Mouse (Mus musculus) liver, embryonic 12.5 days (tissue): ENCODE measurements around the gene Gadd45g. TPM values are rescaled to one million over a fixed set of nuclear protein-coding genes. Genes with fewer than 3 reads are reported as not detected.

Experiments
- ATAC-seq: fragments of 200-750 bp; cut with Nextera tagmentation; 2 replicates; pipeline ENCODE4 v1.8.0; 2017; ENCODE audit warnings: moderate number of reproducible peaks, mild to moderate bottlenecking, moderate library complexity
- H3K27ac ChIP-seq: fragments of 300-500 bp; sonication (generic); 2 replicates; pipeline ENCODE4 v1.5.1; 2016; ENCODE audit warnings: mild to moderate bottlenecking
- H3K27me3 ChIP-seq: fragments of 300-500 bp; sonication (generic); replicated peaks from 2 replicates; pipeline ENCODE4 v1.6.1; 2016; ENCODE audit warnings: mild to moderate bottlenecking, moderate library complexity
- H3K36me3 ChIP-seq: fragments of 300-500 bp; sonication (generic); 2 replicates; pipeline ENCODE4 v1.6.1; 2016; ENCODE audit warnings: mild to moderate bottlenecking, moderate library complexity
- H3K4me1 ChIP-seq: fragments of 300-500 bp; sonication (generic); 2 replicates; pipeline ENCODE4 v1.6.1; 2016
- H3K4me2 ChIP-seq: fragments of 300-500 bp; sonication (generic); 2 replicates; pipeline ENCODE4 v1.6.1; 2016; ENCODE audit warnings: mild to moderate bottlenecking, moderate library complexity
- H3K4me3 ChIP-seq: fragments of 300-500 bp; sonication (generic); 2 replicates; pipeline ENCODE4 v1.5.1; 2016; ENCODE audit warnings: mild to moderate bottlenecking, moderate library complexity
- H3K9ac ChIP-seq: fragments of 300-500 bp; sonication (generic); 2 replicates; pipeline ENCODE4 v1.6.1; 2016; ENCODE audit warnings: mild to moderate bottlenecking, moderate library complexity
- H3K9me3 ChIP-seq: fragments of 300-500 bp; sonication (generic); replicated peaks from 2 replicates; pipeline ENCODE4 v1.6.1; 2016; ENCODE audit warnings: mild to moderate bottlenecking, moderate library complexity
- WGBS: fragments of 180-500 bp; shearing (Covaris S2); methylation state at CpG from one replicate; pipeline ENCODE4 v1.1.7; 2016; ENCODE audit not compliant: insufficient replicate concordance; 5-methylcytosine and 5-hydroxymethylcytosine counted together
- polyA plus RNA-seq: library from polyadenylated mRNA; unstranded; fragments of >200 nt; fragmentation: Nextera tagmentation; extraction: Ambion mirVana; gene quantifications from 2 replicates; pipeline ENCODE4 v1.2.1, GENCODE M21; 2016

The Gadd45g gene
- polyA plus RNA-seq, 1 experiment from 2014 or later, result 23.3 TPM

GRCm38 (mm10) chr13:51837402-51837801, 9.1 kb upstream of the Gadd45g start:
- H3K9ac ChIP-seq, result no peak overlapping the region
- ATAC-seq, result no peak
- H3K27me3 ChIP-seq, result no peaks in the 10 kb centered on the region; the same call in 1 of the 2 replicates
- no peaks in the 10 kb centered on the region for H3K36me3 ChIP-seq
- no peak overlapping the region for H3K4me3 ChIP-seq
- H3K4me2 ChIP-seq, result no peak overlapping the region
- H3K4me1 ChIP-seq, result peaks cover 61% of the 10 kb centered on the region
- no peak overlapping the region for H3K27ac ChIP-seq
- no peaks in the 10 kb centered on the region for H3K9me3 ChIP-seq
- WGBS, result 11% methylated on average over 5 of the region's 5 CpGs

DNA sequence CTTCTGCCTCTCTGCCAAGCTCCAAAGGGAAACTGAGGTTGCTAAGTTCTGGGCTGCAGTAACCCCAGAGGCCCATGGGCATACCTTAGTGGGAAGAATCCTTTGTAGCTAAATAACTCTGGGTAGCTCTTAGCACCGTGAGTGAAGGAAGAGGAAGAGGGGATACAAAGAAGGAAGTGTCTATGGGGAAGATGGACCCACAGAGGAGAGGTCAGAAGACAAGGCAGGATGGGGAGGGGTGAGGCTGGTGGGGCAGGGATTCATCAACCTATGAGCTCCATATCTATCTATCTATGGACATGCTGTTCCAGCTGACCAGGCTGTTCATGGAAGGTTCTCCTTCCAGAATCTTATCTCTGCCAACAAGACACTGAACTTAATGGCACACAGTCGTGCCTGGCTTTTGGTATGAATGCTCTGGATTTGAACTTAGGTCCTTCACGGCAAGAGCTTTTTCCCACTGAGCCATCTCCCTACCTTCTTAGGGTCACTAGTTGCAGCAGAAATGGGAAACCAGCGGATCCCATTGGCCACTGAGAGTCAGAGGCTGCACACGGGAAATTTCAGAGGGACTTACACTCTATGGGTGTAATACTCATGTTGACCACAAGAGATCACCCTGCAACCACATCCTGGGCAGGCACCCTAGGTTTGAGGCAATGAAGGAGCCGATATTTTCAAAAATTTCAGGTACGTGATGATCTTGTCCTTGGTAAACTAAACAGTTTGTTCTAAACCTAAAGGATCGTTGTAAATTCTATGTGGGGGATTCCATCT, 7.0 kb upstream of the Gadd45g start:
- Histone ChIP-seq H3K4me2 (peak overlapping the region; percentile 3; the same call in 1 of the 2 replicates), H3K4me1 (peaks cover 62% of the 10 kb centered on the region), H3K36me3 (no peaks in the 10 kb centered on the region), H3K9ac (no peak overlapping the region), H3K27me3 (peaks cover 7% of the 10 kb centered on the region), H3K4me3 (no peak overlapping the region), H3K9me3 (no peaks in the 10 kb centered on the region), H3K27ac (no peak overlapping the region)
- WGBS, result 4% methylated on average over 8 of the region's 8 CpGs
- no peak for ATAC-seq

DNA sequence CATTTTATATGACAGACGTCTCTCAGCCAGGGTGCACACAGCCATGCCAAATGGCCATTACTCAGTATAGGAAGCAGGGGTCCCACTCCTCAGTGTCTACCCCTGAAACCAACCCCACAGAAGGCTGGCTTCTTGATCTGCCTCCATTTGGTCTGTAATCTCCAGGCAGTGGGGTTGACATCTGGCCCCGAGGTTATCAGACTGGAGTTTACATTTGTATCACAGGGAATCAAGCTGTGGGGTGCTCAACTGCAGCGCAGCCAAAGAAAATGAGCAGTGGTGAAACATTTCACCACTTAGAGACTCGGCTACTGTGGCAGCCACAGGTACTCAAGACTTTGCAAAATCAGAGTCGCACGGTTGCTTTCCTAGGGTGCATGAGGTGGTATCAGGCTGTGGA, 5.8 kb upstream of the Gadd45g start:
- ATAC-seq, result peak; percentile 25; the same call in 1 of the 2 replicates
- no peaks in the 10 kb centered on the region for H3K36me3 ChIP-seq
- H3K9me3 ChIP-seq, result no peaks in the 10 kb centered on the region
- peaks cover 64% of the 10 kb centered on the region for H3K4me1 ChIP-seq
- peak overlapping the region; percentile 15; the same call in 1 of the 2 replicates for H3K4me3 ChIP-seq
- 28% methylated on average over 6 of the region's 6 CpGs for WGBS
- peak overlapping the region; percentile 69 for H3K4me2 ChIP-seq
- peak overlapping the region; percentile 87 for H3K27ac ChIP-seq
- H3K9ac ChIP-seq, result peak overlapping the region; percentile 56
- peaks cover 7% of the 10 kb centered on the region for H3K27me3 ChIP-seq

DNA sequence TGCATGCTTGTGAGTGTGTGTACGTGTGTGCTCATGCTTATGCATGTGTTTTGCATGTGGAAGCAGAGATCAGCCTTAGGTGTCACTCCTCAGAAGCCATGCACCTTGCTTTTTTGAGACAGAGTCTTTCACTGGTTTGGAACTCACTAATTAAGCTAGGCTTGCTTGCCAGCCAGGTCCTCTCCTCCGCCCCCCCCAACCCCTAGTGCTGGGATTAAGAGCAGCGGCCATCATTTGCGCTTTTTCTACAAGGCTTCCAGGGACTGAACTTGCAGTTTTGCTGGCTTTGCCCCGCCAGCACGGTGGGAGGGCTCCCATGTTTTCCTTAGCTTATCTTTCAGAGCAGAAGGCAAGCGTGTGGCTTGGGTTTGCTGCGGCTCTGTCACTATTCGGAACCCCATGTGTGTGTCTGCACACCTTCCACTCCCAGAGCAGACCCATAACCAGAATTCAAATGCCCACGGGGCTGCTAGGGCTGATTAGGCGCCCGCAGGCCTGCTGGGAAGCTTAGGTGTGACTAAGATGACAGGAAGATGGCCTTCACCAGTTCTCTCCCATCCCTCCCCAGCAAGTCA, 4.8 kb upstream of the Gadd45g start:
- peak overlapping the region; percentile 69 for H3K4me2 ChIP-seq
- peaks cover 67% of the 10 kb centered on the region for H3K4me1 ChIP-seq
- peak overlapping the region; percentile 33 for H3K4me3 ChIP-seq
- no peaks in the 10 kb centered on the region for H3K36me3 ChIP-seq
- 5% methylated on average over 12 of the region's 12 CpGs for WGBS
- H3K9me3 ChIP-seq, result no peaks in the 10 kb centered on the region
- H3K27me3 ChIP-seq, result peaks cover 7% of the 10 kb centered on the region
- H3K27ac ChIP-seq, result peak overlapping the region; percentile 87
- peak overlapping the region; percentile 56 for H3K9ac ChIP-seq
- peak; percentile 76 for ATAC-seq

- Histone ChIP-seq H3K4me1 (peaks cover 67% of the 10 kb centered on the region), H3K36me3 (no peaks in the 10 kb centered on the region), H3K27me3 (peaks cover 7% of the 10 kb centered on the region), H3K4me3 (peak overlapping the region; percentile 33), H3K27ac (peak overlapping the region; percentile 87), H3K9ac (peak overlapping the region; percentile 56), H3K4me2 (peak overlapping the region; percentile 69), H3K9me3 (no peaks in the 10 kb centered on the region)
- 10% methylated on average over 5 of the region's 5 CpGs for WGBS
- ATAC-seq, result no peak
Observed at GRCm38 (mm10) chr13:51842191-51842590, 4.3 kb upstream of the Gadd45g start.

DNA sequence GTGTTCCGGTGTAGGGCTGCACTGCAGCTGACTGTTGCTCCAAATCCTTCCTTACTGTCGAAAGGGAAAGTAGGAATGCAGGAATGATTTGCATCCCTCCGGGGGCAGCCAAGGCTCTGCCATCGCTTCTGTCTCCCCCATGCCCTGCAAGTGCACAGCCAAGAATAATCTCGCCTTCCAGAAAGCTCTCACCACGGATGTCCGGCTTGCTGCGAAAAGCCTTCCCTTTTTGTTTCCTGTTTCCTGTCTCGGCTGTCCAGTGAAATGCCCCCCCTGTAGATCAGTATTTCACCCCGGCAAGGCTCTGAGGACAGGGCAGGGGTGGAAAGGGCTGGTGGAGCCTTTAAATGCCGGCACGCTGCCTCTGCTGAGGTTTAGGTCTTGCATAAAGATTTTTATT, 3.7 kb upstream of the Gadd45g start:
- no peak for ATAC-seq
- Histone ChIP-seq H3K36me3 (no peaks in the 10 kb centered on the region), H3K9ac (peak overlapping the region; percentile 56; the same call in 1 of the 2 replicates), H3K27me3 (peaks cover 7% of the 10 kb centered on the region), H3K9me3 (no peaks in the 10 kb centered on the region), H3K4me1 (peaks cover 73% of the 10 kb centered on the region), H3K4me2 (peak overlapping the region; percentile 69), H3K27ac (peak overlapping the region; percentile 87), H3K4me3 (peak overlapping the region; percentile 33)
- 11% methylated on average over 12 of the region's 12 CpGs for WGBS

DNA sequence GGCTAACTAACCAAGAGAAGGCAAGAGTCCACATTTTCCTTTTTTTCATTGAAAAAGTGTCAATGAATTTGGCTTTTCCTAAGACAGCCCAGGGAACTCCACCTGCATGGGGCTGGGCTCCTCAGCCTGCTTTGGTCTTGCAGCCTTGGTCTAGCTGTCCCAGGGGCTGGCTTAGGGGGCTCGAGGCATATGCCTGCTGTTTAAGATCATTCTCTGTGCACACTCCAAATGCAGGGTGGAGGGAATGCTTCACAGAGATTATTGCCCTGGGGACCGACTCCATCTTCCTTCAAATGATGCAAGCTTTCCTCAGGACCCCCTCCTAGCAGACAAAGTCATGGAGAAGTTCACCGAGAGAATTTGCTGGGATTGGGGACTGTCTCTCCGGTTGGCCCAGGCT, 3.2 kb upstream of the Gadd45g start:
- peak overlapping the region; percentile 69 for H3K4me2 ChIP-seq
- no peak for ATAC-seq
- 47% methylated on average over 4 of the region's 4 CpGs for WGBS
- H3K27ac ChIP-seq, result 0 out of 2 replicates have a peak overlapping the region, but pooled peaks have one; percentile 87
- H3K9me3 ChIP-seq, result no peaks in the 10 kb centered on the region
- H3K9ac ChIP-seq, result no peak overlapping the region
- peaks cover 78% of the 10 kb centered on the region for H3K4me1 ChIP-seq
- no peaks in the 10 kb centered on the region for H3K36me3 ChIP-seq
- H3K27me3 ChIP-seq, result peaks cover 7% of the 10 kb centered on the region
- H3K4me3 ChIP-seq, result no peak overlapping the region

GRCm38 (mm10) chr13:51844118-51844517, 2.4 kb upstream of the Gadd45g start:
- peaks cover 84% of the 10 kb centered on the region for H3K4me1 ChIP-seq
- WGBS, result 61% methylated on average over 10 of the region's 10 CpGs
- peaks cover 7% of the 10 kb centered on the region for H3K27me3 ChIP-seq
- H3K36me3 ChIP-seq, result no peaks in the 10 kb centered on the region
- no peak overlapping the region for H3K27ac ChIP-seq
- no peak for ATAC-seq
- H3K4me3 ChIP-seq, result no peak overlapping the region
- H3K9me3 ChIP-seq, result no peaks in the 10 kb centered on the region
- H3K4me2 ChIP-seq, result no peak overlapping the region
- H3K9ac ChIP-seq, result no peak overlapping the region

DNA sequence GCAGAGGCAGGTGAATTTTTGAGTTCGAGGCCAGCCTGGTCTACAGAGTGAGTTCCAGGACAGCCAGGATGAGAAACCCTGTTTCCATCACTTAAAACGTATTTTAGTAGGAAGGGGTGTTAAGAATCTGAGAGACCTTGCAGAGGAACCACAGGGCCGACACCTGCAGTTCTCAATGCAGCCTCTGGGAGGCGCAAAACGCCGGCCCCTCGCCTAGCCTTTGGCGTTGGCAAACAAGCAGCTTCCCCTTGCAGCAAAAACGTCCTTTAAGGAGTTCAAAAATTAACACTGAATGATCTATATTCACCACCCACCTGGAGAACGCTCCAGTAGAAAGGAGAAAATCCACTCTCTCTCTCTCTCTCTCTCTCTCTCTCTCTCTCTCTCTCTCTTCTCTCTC, 1.8 kb upstream of the Gadd45g start:
- H3K9me3 ChIP-seq, result no peaks in the 10 kb centered on the region
- H3K9ac ChIP-seq, result peak overlapping the region; percentile 78; the same call in 1 of the 2 replicates
- H3K4me2 ChIP-seq, result peak overlapping the region; percentile 99
- H3K27ac ChIP-seq, result no peak overlapping the region
- H3K36me3 ChIP-seq, result no peaks in the 10 kb centered on the region
- H3K27me3 ChIP-seq, result peaks cover 7% of the 10 kb centered on the region
- H3K4me3 ChIP-seq, result peak overlapping the region; percentile 83; the same call in 1 of the 2 replicates
- 8% methylated on average over 10 of the region's 10 CpGs for WGBS
- peaks cover 83% of the 10 kb centered on the region for H3K4me1 ChIP-seq
- ATAC-seq, result no peak

- Histone ChIP-seq H3K4me3 (peak overlapping the region; percentile 83), H3K9ac (peak overlapping the region; percentile 78; the same call in 1 of the 2 replicates), H3K9me3 (no peaks in the 10 kb centered on the region), H3K27me3 (peaks cover 7% of the 10 kb centered on the region), H3K4me2 (peak overlapping the region; percentile 99), H3K27ac (no peak overlapping the region), H3K36me3 (no peaks in the 10 kb centered on the region), H3K4me1 (peaks cover 83% of the 10 kb centered on the region)
- 18% methylated on average over 10 of the region's 10 CpGs for WGBS
- ATAC-seq, result no peak
Observed at GRCm38 (mm10) chr13:51845072-51845471, 1.4 kb upstream of the Gadd45g start.

DNA sequence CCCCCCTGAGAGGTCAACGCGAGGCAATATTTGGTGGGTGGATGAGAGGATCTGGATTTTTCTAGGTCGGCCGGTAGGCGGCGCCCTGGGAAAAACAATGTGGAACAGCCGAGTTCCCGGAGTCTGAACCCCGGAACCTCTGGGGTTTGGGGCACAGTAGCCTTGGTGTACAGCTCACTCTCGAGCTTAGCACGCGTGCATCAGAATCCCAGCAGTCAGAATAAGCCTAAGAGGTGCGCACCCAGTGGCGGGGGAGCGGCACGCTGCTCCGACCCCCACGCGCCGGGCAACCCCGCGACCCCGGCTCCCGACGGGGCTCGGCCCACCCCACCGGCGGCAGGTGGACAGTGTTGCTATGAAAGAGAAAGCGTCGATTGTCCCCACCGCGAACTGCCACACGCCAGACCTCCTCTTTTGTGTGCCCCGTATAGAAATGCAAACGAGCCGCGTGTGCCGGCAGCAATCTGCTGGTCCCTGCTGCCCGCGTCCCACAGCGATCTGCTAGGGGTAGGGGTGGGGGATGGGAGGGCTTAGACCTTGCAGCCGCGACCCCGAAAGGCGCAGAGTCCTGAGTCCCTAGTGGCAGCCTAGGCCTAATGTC, 787 bp upstream of the Gadd45g start:
- H3K27me3 ChIP-seq, result peaks cover 7% of the 10 kb centered on the region
- H3K9me3 ChIP-seq, result no peaks in the 10 kb centered on the region
- H3K4me2 ChIP-seq, result peak overlapping the region; percentile 99
- H3K4me1 ChIP-seq, result peaks cover 83% of the 10 kb centered on the region
- no peak for ATAC-seq
- under 1% methylated on average over 45 of the region's 45 CpGs for WGBS
- H3K36me3 ChIP-seq, result no peaks in the 10 kb centered on the region
- peak overlapping the region; percentile 83 for H3K4me3 ChIP-seq
- peak overlapping the region; percentile 83 for H3K27ac ChIP-seq
- H3K9ac ChIP-seq, result peak overlapping the region; percentile 78
